Mouse (Mus musculus): ENCODE measurements at regions not wholly inside any gene's neighbourhood (a gene's known extent, or its start where the extent isn't known, plus 50 kb on each side); places are given as distances from the start of the nearest gene placed in this dataset.
A peak's percentile ranks its signal among the peaks of the same experiment; 100 is the strongest.

DNA sequence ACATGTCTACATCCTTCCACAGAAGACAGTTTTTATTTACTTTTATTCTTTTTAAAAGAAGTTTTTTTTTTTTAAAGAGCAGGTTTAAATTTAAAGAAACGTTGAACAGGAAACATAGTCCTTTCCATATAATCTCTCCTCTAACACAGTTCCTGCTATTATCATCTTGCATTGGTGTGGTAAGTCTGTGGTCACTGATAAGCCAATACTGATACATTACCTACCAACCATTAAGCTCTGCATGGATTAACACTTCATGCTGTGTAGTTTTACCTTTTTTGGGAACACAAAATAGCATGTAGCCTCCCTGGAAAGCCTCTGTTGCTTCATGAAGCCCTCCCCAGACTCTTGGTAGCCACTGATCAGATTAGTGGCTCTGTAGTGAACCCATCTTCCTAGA lies 617.4 kb upstream of the Fam160b2 start:
- Histone ChIP-seq H3K36me3 (ENCODE audit: control insufficient read depth, insufficient read depth, low read length) (no peaks in the 10 kb centered on the region), H3K27ac (ENCODE audit: low read depth, low read length) (no peak overlapping the region), H3K4me3 (ENCODE audit: low read depth, low read length) (no peak overlapping the region), H3K9me3 (ENCODE audit: control insufficient read depth, low read length) (peaks cover 4% of the 10 kb centered on the region), H3K27me3 (replicated peaks; ENCODE audit: control insufficient read depth, insufficient read depth, low read length) (no peaks in the 10 kb centered on the region), H3K4me1 (replicated peaks; ENCODE audit: control insufficient read depth, insufficient read depth, low read length) (peaks cover 4% of the 10 kb centered on the region; the same call in 1 of the 2 replicates), H3K4me2 (no peak overlapping the region), H3K9ac (ENCODE audit: low read depth, low read length) (no peak overlapping the region)
- peak; percentile 82 for ATAC-seq (replicated peaks; ENCODE audit: low FRiP score)
- 24% methylated on average over 1 of the region's 1 CpGs for WGBS
- DNase-seq (ENCODE audit: low spot score), result no peak

DNA sequence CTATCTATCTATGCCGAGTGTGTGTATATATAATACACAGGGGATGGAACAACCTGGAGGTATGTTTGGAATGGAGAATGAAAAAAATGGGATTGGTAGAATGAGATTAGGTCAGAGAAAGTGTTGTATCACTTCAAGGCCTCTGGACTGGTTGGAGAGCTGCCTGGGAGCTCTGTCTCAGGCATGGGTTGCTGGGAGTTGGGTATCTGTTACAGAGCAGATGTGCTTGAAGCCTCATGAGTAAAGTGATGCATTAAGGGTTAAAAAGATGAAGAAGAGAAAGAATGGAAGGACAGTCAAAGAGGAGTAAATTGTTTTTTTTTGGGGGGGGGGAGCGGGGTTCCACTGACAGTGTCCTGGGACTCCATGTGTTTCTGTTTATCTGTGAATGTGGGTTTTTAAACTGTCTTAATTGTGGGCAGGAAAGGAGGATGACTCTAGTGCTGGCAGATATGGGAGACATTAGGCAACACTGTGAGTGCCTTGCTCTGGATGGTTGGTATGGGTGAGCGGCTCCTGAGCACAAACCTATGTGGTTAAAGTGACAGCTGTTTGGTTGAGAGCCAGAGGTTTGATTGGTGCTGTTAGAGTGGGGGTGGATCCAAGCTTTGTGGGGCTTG lies 611.8 kb upstream of the Fam160b2 start:
- H3K36me3 ChIP-seq (ENCODE audit: control insufficient read depth, insufficient read depth, low read length), result no peaks in the 10 kb centered on the region
- H3K27ac ChIP-seq (ENCODE audit: low read depth, low read length), result no peak overlapping the region
- H3K9me3 ChIP-seq (ENCODE audit: control insufficient read depth, low read length), result no peaks in the 10 kb centered on the region
- 74% methylated on average over 3 of the region's 3 CpGs for WGBS
- H3K4me3 ChIP-seq (ENCODE audit: low read depth, low read length), result no peak overlapping the region
- H3K4me1 ChIP-seq (replicated peaks; ENCODE audit: control insufficient read depth, insufficient read depth, low read length), result peaks cover under 1% of the 10 kb centered on the region; the same call in 1 of the 2 replicates
- no peak overlapping the region for H3K4me2 ChIP-seq
- no peak for DNase-seq (ENCODE audit: low spot score)
- ATAC-seq (replicated peaks; ENCODE audit: low FRiP score), result peak; percentile 51; the same call in 1 of the 2 replicates
- no peaks in the 10 kb centered on the region for H3K27me3 ChIP-seq (replicated peaks; ENCODE audit: control insufficient read depth, insufficient read depth, low read length)
- no peak overlapping the region for H3K9ac ChIP-seq (ENCODE audit: low read depth, low read length)

DNA sequence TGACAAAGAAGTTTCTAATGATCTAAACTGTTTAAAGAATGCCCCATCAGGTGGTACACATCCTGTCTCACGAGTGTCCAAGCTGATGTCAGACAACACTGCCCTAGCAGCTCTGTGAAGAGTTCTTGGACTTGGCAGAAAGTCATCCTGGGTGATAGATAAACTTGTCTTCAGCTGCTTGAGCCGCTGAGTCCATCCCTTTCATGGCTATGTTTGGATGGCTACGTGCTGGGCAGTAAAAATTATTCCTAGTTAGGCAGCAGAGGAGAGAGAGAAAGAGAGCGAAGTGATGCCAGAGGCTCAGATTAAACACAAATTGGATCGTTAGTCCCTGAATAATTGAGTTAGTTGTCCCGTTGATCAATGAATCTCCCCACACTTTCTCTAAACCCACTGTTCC lies 603.8 kb upstream of the Fam160b2 start:
- H3K36me3 ChIP-seq (ENCODE audit: control insufficient read depth, insufficient read depth, low read length), result no peaks in the 10 kb centered on the region
- ATAC-seq (replicated peaks; ENCODE audit: low FRiP score) (no peak), DNase-seq (ENCODE audit: low spot score) (no peak)
- H3K4me3 ChIP-seq (ENCODE audit: low read depth, low read length), result no peak overlapping the region
- H3K4me1 ChIP-seq (replicated peaks; ENCODE audit: control insufficient read depth, insufficient read depth, low read length), result peaks cover 24% of the 10 kb centered on the region
- H3K27me3 ChIP-seq (replicated peaks; ENCODE audit: control insufficient read depth, insufficient read depth, low read length), result no peaks in the 10 kb centered on the region
- WGBS, result 70% methylated on average over 6 of the region's 6 CpGs
- no peak overlapping the region for H3K9ac ChIP-seq (ENCODE audit: low read depth, low read length)
- no peak overlapping the region for H3K27ac ChIP-seq (ENCODE audit: low read depth, low read length)
- no peaks in the 10 kb centered on the region for H3K9me3 ChIP-seq (ENCODE audit: control insufficient read depth, low read length)
- no peak overlapping the region for H3K4me2 ChIP-seq

DNA sequence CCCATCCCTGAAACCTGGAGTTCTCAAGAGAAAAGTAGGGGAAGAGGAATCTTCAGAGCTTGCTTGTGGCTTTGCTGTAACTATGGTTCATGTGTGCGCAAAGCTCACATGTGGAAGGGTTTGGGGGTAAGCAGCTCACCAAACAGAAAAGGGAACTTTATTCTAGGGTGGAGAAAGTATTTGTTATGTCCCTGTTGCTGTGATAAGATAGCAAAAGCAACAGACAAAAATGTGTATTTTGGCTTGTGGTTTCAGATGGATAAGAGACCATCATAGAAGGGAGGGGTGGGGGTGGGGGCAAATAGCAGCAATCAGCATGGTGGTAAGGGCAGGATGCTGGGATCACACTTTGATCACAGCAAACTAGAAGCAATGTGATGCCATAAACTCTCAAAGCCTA lies 601.3 kb upstream of the Fam160b2 start:
- DNase-seq (ENCODE audit: low spot score) (no peak), ATAC-seq (replicated peaks; ENCODE audit: low FRiP score) (peak; percentile 79)
- no peak overlapping the region for H3K9ac ChIP-seq (ENCODE audit: low read depth, low read length)
- WGBS, result 59% methylated on average over 1 of the region's 1 CpGs
- no peaks in the 10 kb centered on the region for H3K9me3 ChIP-seq (ENCODE audit: control insufficient read depth, low read length)
- peak overlapping the region; percentile 12; the same call in 1 of the 2 replicates for H3K4me2 ChIP-seq
- no peaks in the 10 kb centered on the region for H3K36me3 ChIP-seq (ENCODE audit: control insufficient read depth, insufficient read depth, low read length)
- H3K27me3 ChIP-seq (replicated peaks; ENCODE audit: control insufficient read depth, insufficient read depth, low read length), result no peaks in the 10 kb centered on the region
- H3K4me1 ChIP-seq (replicated peaks; ENCODE audit: control insufficient read depth, insufficient read depth, low read length), result peaks cover 24% of the 10 kb centered on the region
- no peak overlapping the region for H3K27ac ChIP-seq (ENCODE audit: low read depth, low read length)
- H3K4me3 ChIP-seq (ENCODE audit: low read depth, low read length), result no peak overlapping the region

DNA sequence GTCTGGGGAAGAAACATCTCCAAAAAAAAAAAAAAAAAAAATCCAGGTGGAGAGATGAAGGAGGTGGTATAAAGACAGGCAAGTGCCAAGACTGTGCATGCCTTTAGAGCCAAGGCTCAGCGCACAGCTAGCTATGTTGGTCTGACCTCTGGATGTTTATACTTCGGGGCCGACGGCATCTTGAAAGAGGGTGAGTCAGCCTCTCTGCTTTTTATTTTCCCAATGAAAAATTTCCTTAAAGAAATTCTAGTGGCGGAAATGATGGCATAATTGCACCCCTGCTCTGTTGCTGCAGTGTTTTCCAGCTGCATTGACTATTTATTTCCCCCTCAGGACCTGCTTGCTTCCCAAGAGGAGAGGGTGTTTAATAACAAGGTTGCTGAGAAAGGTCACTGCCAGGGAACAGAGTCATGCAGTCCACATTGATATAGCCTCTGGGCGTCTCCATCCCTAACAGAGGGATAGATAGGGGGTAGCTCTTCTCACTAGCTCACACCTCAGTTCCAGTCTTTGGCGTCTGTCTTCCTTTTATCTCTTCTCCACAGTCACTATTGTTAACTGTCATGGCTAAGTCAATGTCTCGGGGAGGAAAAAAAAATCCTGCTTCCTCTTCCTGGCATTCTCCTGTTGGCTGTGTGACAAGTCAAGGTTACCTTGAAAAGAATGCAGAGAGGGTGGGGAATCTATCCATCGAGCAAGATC lies 599.7 kb upstream of the Fam160b2 start:
- Histone ChIP-seq H3K4me2 (no peak overlapping the region), H3K27me3 (replicated peaks; ENCODE audit: control insufficient read depth, insufficient read depth, low read length) (no peaks in the 10 kb centered on the region), H3K4me3 (ENCODE audit: low read depth, low read length) (no peak overlapping the region), H3K27ac (ENCODE audit: low read depth, low read length) (no peak overlapping the region), H3K36me3 (ENCODE audit: control insufficient read depth, insufficient read depth, low read length) (no peaks in the 10 kb centered on the region), H3K4me1 (replicated peaks; ENCODE audit: control insufficient read depth, insufficient read depth, low read length) (peaks cover 24% of the 10 kb centered on the region), H3K9ac (ENCODE audit: low read depth, low read length) (no peak overlapping the region), H3K9me3 (ENCODE audit: control insufficient read depth, low read length) (no peaks in the 10 kb centered on the region)
- ATAC-seq (replicated peaks; ENCODE audit: low FRiP score) (peak; percentile 86), DNase-seq (ENCODE audit: low spot score) (no peak)
- WGBS, result 49% methylated on average over 9 of the region's 9 CpGs

DNA sequence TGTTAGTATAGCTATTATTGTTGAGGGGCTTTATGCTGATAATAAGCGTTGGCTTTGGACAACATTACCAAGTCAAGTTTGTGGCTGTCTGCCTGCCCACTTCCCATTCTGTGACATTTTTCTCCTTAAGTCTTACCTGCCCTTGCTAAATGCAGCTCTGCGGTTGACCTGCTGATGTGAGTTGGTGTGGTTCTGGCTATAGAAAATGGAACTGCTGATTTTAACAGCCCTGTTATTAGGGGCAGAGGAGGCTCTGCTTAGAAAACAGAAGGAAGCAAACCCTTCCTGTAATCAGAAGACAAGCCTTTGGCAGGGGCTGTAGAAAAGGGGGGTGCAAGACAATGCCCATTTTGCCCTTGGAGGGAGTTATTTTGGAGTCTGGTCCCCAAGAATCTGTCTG lies 594.6 kb upstream of the Fam160b2 start:
- WGBS, result 84% methylated on average over 2 of the region's 2 CpGs
- H3K27ac ChIP-seq (ENCODE audit: low read depth, low read length), result no peak overlapping the region
- ATAC-seq (replicated peaks; ENCODE audit: low FRiP score), result no peak

DNA sequence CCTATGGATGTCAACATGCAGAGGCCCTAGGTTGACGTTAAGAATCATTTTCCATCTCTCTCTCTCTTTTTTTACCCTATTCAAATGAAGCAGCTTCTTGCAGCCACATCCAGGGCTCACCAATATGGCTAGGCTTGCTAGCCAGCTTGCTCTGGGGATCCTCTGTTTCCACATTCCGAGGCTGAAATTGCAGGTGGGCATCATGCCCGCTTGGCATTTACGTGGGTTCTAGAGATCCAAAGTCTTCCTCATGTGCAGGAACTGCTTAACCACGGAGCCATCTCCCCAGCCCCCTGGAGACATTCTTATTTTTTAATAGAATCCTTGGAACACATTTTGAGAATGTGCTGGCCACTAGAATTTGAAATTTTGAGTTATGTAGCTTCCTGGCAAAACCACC lies 592.9 kb upstream of the Fam160b2 start:
- WGBS, result 83% methylated on average over 5 of the region's 5 CpGs

More for the DNA sequence above, 594.6 kb upstream of the Fam160b2 start:
- Histone ChIP-seq H3K4me3 (ENCODE audit: low read depth, low read length) (no peak overlapping the region), H3K4me1 (replicated peaks; ENCODE audit: control insufficient read depth, insufficient read depth, low read length) (peaks cover 4% of the 10 kb centered on the region; the same call in 1 of the 2 replicates), H3K4me2 (no peak overlapping the region), H3K9ac (ENCODE audit: low read depth, low read length) (no peak overlapping the region), H3K27me3 (replicated peaks; ENCODE audit: control insufficient read depth, insufficient read depth, low read length) (no peaks in the 10 kb centered on the region), H3K9me3 (ENCODE audit: control insufficient read depth, low read length) (no peaks in the 10 kb centered on the region), H3K36me3 (ENCODE audit: control insufficient read depth, insufficient read depth, low read length) (no peaks in the 10 kb centered on the region)
- no peak for DNase-seq (ENCODE audit: low spot score)

DNA sequence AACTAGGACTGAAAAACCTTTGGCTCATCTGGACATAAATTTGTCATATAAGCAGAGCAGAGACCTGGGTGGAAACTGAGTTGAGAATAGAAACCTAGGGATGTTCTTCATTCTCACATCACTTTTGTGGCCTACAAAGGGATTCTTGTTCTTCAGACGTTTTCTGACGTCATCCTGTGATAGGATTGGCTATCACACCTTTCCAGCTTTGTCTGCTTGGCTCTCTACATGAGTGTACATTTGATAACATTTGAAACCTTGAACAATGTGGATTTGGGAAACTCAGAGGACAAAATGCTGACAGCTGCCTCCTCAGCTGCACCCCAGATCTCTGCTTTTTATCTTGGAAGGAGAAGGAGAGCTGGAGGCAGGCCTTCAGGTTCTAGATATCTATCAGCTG lies 589.7 kb upstream of the Fam160b2 start:
- DNase-seq (ENCODE audit: low spot score) (no peak), ATAC-seq (replicated peaks; ENCODE audit: low FRiP score) (0 out of 2 replicates have a peak, but pooled peaks have one; percentile 34)
- Histone ChIP-seq H3K9me3 (ENCODE audit: control insufficient read depth, low read length) (no peaks in the 10 kb centered on the region), H3K27me3 (replicated peaks; ENCODE audit: control insufficient read depth, insufficient read depth, low read length) (no peaks in the 10 kb centered on the region), H3K4me3 (ENCODE audit: low read depth, low read length) (no peak overlapping the region), H3K9ac (ENCODE audit: low read depth, low read length) (no peak overlapping the region), H3K4me1 (replicated peaks; ENCODE audit: control insufficient read depth, insufficient read depth, low read length) (no peaks in the 10 kb centered on the region), H3K27ac (ENCODE audit: low read depth, low read length) (no peak overlapping the region), H3K4me2 (no peak overlapping the region), H3K36me3 (ENCODE audit: control insufficient read depth, insufficient read depth, low read length) (no peaks in the 10 kb centered on the region)
- WGBS, result 43% methylated on average over 2 of the region's 2 CpGs

More for the DNA sequence above, 592.9 kb upstream of the Fam160b2 start:
- DNase-seq (ENCODE audit: low spot score), result no peak
- ATAC-seq (replicated peaks; ENCODE audit: low FRiP score), result no peak
- H3K36me3 ChIP-seq (ENCODE audit: control insufficient read depth, insufficient read depth, low read length), result no peaks in the 10 kb centered on the region
- no peaks in the 10 kb centered on the region for H3K4me1 ChIP-seq (replicated peaks; ENCODE audit: control insufficient read depth, insufficient read depth, low read length)
- no peaks in the 10 kb centered on the region for H3K9me3 ChIP-seq (ENCODE audit: control insufficient read depth, low read length)
- no peak overlapping the region for H3K27ac ChIP-seq (ENCODE audit: low read depth, low read length)
- H3K4me3 ChIP-seq (ENCODE audit: low read depth, low read length), result no peak overlapping the region
- no peaks in the 10 kb centered on the region for H3K27me3 ChIP-seq (replicated peaks; ENCODE audit: control insufficient read depth, insufficient read depth, low read length)
- no peak overlapping the region for H3K4me2 ChIP-seq
- H3K9ac ChIP-seq (ENCODE audit: low read depth, low read length), result no peak overlapping the region

DNA sequence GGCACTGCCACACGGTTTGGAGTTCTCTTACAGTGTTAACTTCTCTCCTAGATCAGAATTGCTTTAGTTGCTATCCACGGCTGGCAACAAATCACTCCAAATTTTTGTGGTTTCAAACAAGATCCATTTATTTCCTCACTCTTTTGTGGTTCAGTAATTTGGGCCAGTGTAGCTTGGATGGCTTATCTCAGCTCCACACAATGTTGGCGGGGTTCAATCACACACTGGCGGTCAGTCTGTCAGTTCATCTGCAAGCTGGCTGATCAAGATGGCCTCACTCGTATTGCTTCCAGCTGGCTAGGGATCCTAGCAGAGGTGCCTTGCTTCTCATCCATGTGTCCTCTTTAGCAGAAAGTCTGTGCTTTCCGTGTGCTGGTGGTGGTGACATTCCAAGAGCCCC lies 577.7 kb upstream of the Fam160b2 start:
- H3K9me3 ChIP-seq (ENCODE audit: control insufficient read depth, low read length), result no peaks in the 10 kb centered on the region
- no peak overlapping the region for H3K9ac ChIP-seq (ENCODE audit: low read depth, low read length)
- ATAC-seq (replicated peaks; ENCODE audit: low FRiP score), result no peak
- no peak for DNase-seq (ENCODE audit: low spot score)
- 47% methylated on average over 6 of the region's 6 CpGs for WGBS
- H3K4me1 ChIP-seq (replicated peaks; ENCODE audit: control insufficient read depth, insufficient read depth, low read length), result no peaks in the 10 kb centered on the region
- no peak overlapping the region for H3K27ac ChIP-seq (ENCODE audit: low read depth, low read length)
- no peak overlapping the region for H3K4me2 ChIP-seq
- no peaks in the 10 kb centered on the region for H3K36me3 ChIP-seq (ENCODE audit: control insufficient read depth, insufficient read depth, low read length)
- H3K27me3 ChIP-seq (replicated peaks; ENCODE audit: control insufficient read depth, insufficient read depth, low read length), result peaks cover 7% of the 10 kb centered on the region; the same call in 1 of the 2 replicates
- H3K4me3 ChIP-seq (ENCODE audit: low read depth, low read length), result no peak overlapping the region
